Mouse (Mus musculus) 3134 (cell line): ENCODE results near the gene Igfbp5.

ENCODE experiments used
- DNase-seq: peaks from one replicate; pipeline ENCODE4 v3.0.0-alpha.2; 2011; ENCODE audit warnings: low spot score; ENCODE audit not compliant: insufficient read length; ENCODE audit errors: extremely low read depth

Igfbp5 gene

DNA sequence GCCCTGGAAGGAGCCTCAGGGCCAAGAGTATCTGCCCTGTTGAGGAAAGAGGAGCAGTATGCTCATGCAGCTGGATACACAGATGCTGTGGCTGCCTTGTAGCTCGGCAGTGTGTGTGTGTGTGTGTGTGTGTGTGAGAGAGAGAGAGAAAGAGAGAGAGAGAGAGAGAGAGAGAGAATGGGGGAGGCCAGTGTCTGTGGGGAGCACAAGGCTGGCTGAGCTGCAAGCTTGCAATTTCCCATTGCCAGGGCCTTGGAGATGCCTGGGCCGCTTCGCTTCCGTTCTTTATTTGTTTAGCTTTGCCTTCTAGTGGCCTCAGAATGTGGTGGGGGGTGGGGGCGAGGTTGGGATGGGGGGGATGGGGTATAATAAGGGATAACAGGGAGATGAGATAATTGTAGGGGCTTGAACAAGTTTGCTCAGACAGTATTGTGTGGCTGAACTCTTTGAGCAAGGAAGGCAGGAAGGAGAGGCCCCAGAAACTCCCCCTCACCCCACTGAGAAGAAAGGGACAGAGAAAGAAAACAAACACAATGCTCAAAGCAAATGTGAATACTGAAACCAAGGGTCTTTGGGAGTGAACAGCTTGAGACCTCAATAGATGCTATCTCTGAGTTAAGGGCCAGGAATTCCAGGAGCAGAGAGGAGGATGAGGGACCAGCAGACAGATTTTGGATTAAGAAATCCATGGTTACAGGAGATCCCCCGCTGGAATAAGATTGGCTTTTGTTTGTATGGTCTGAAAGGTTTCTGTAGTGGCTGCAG is 60.9 kb downstream of the Igfbp5 start:
- DNase-seq, result no peak

DNA sequence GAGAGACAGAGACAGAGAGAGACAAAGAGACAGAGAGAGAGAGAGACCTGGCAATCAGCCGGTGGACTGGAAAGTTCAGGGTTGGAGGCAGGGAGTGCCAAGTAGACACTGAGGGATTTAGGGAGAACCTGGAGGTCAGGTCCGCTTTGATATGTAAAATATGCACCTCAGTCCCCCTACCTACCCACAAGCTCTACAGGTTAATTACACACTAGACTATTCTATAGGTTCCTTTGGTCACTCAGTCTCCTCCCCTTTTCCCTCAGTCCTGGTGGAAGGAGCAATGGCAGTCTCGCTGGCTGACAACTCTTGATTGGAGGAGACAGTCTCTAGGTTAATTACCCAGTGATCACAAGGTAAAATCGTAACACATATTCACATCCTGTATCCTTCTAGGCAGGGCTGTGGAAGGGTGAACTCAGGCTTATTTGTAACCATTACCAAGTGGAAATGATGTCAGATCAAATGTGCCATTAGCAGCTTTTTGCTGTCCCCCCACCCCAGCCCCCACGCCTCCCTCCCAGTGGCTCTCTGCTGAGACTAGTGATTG is 61.5 kb downstream of the Igfbp5 start:
- DNase-seq, result no peak

DNA sequence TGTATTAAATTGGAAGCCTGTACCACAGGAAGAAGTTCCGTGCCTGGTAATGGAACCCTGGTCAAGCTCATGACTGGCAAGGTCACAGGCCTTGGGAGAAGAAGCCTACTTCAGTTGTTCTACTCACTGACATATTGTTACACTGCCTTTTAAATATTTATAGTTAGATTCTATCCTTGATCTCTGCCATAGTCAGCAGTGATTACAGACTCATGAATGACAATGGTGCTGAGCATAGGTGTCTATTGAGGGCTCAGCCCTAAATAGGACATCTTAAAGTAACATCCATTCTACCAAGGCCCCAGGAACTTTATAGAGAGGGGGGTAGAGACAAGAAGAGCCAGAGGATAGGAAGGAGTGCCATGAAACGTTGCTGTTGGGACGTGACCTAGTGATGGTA is 63.6 kb downstream of the Igfbp5 start:
- no peak for DNase-seq

DNA sequence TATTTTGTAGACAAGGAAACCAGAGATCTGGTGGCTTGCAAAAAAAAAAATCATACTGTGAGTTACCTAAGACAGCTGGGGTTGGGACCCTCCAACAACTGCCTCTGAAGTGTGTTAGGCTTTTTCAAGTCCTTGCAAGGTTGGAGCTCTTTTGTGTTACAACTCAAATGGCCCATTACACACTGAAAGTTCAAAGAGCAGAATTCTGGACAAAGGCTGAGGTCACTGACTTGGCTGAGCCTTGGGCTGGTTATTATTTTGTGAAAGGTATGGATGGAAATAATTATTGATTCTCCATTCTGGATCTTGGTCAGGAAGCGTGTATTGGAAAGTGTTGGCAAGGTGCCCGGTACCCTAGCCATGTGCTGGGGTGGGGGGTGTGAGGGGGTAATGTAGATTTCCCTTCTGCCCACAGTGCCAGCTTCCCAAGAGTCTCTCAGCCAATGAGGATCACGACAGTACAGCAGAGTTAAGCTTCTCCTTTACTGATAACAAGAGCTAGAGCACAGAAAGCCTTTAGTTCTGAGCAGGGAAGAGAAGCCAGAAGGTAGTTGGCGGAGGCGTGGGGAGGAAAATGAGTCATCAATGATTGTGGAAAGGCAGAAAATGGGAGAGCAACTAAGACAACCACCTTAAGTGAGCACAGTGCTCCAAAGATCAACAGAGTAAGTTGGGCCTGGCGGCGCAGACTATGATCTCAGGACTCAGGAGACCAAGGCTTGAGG is 64.6 kb downstream of the Igfbp5 start:
- no peak for DNase-seq

DNA sequence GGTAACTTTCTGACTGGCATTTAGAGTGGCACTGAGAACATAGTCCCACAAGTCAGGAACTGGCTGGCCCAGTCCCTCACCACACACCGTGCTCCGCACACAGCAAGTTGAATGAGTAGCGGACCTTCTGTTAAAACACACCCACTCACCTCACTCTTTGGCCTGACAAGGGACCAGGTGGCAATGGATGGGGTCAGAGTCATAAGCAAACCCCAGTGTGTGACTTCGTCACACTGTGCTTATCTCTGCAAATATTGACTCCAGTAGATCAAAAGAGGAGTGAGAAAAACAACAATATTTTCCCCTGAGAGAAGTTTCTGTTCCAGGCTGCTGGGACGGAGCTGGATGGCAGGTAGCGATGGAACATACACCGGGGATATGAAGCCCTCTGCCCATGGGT is 65.4 kb downstream of the Igfbp5 start:
- DNase-seq, result no peak
